Mouse (Mus musculus): ENCODE measurements around the gene Tgm2.

DNA sequence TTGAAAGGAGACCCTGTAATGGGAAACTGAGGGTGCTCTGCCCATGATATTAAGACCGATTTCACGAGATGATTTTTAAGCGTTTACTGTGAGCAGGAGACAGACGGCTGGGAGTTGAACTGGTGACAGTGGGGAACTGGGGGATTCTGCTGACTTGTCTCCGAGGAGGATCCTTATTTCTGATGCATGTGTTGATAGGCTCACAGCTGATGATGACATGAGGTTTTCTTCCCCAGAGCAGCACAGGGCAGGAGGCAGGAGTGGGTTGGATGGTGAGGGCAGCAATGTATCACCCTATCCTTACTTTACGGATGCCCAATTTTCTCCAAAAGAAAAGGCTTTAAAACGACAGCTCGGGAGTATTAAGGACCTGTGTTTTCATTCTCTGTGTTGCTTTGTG lies 2.0 kb downstream of the Tgm2 start:
- TF ChIP-seq CTCF (IDR thresholded peaks at IDR 0.05; ENCODE audit: low read depth) (no peak), EP300 (optimal IDR thresholded peaks at IDR 0.05) (no peak)
